Mouse (Mus musculus): Measurements from ENCODE around the gene Dzip3.

Gene Dzip3

GRCm38 (mm10) chr16:48993559-48994342 lies at the start of gene Dzip3, which contains the start of gene Cip2a:
Gene Dzip3, minus strand, starts transcription at chr16:48994165.
Gene Cip2a, plus strand, starts transcription at chr16:48994185.
- DNase-seq (ENCODE audit: extremely low spot score, low spot score), result peak; percentile 95

- DNase-seq (ENCODE audit: extremely low spot score, low spot score), result no peak
These were observed 46.7 kb upstream of the Dzip3 start for GRCm38 (mm10) chr16:49040554-49041221.

GRCm38 (mm10) chr16:49037771-49038170 lies 43.8 kb upstream of the Dzip3 start:
- DNase-seq (ENCODE audit: extremely low spot score, low spot score), result no peak

- DNase-seq (ENCODE audit: extremely low spot score, low spot score), result no peak
These were observed 41.9 kb upstream of the Dzip3 start for GRCm38 (mm10) chr16:49035852-49036251.

DNA sequence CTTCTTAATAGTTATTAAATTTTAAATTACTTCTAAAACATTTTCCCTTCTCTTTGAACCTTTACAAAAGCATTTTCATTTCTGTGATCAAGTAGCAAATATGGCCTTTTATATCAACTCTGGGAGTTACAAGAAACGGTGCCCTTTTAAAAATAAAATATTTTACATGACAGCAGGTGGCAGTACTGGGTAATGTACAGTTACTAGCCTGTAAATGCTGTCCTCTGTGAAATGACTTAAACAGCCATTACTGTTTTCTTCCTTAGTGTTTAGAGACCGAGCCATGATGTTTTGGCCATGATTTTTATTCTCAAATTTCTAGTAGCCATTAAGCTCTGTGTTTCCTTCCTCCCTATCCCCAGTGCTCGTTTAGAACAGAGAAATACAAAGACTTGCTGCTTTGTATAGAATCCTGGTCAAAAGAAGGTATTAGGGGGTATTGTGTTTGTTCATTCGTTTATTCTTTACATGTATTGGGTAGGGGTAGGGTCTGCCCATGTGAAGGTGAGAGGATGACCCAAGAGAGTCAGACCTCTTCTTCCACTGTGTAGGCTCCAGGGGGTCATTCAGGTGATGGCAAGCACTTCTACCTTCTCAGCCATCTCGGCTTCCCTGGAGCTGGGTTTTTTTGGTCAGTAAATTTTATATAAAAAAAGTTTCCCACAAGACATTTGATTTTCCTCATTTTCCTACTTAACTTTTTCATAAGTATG lies 22.8 kb upstream of the Dzip3 start:
- no peak for DNase-seq (ENCODE audit: extremely low spot score, low spot score)

- DNase-seq (ENCODE audit: extremely low spot score, low spot score), result no peak
These were observed 10.2 kb upstream of the Dzip3 start for GRCm38 (mm10) chr16:49004151-49004550.

DNA sequence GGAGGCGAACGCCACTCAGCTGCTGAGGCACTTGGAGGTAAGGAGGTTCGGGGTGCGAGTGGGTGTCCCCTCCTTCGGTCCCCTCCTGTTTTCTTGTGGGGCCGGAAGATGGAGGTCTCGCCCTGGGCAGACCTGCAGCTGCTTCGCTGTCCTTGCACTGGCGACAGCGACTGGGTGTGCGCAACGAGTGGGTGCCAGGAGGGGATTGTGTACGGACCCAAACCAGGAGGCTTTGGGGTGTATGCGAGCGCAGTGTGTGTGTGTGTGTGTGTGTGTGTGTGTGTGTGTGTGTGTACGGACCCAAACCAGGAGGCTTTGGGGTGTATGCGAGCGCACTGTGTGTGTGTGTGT lies 353 bp upstream of the Dzip3 start:
- no peak for DNase-seq (ENCODE audit: extremely low spot score, low spot score)

DNA sequence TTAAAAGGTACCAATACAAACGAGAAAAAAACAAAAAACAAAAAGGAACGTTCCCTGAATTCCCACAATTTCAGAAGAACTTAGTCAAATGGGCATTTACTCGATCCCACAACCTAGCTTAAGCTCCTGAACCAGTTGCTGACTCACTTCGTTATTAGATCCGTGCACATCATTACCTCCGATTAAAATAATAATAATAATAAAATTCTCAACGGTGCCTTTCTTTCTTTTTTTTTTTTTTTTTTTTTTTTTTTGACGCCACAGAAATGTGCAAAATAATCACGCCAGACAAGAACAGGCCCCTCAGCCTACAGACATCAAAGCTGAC lies 770 bp downstream of the Dzip3 start:
- no peak for DNase-seq (ENCODE audit: extremely low spot score, low spot score)

GRCm38 (mm10) chr16:48992437-48993230 lies 1.3 kb downstream of the Dzip3 start:
- DNase-seq (ENCODE audit: extremely low spot score, low spot score), result no peak

DNA sequence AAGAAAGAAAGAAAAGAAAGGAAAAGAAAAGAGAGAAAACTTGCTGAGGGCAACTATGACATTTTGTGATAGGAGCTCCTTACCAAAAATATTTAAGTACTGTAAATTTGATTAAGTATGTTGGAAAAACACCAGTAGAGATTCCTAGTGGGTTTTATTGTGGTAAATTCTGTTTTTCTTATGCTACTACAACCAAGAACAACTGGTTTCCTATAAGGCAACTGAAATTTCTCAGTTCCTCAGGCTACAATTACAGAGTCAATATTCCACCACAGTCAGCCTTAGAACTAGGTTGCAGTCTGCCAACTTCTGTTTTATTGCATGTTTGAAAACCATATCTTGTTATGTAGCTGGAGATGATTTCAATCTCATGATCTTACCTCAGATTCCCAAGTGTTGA lies 4.3 kb downstream of the Dzip3 start:
- no peak for DNase-seq (ENCODE audit: extremely low spot score, low spot score)

DNA sequence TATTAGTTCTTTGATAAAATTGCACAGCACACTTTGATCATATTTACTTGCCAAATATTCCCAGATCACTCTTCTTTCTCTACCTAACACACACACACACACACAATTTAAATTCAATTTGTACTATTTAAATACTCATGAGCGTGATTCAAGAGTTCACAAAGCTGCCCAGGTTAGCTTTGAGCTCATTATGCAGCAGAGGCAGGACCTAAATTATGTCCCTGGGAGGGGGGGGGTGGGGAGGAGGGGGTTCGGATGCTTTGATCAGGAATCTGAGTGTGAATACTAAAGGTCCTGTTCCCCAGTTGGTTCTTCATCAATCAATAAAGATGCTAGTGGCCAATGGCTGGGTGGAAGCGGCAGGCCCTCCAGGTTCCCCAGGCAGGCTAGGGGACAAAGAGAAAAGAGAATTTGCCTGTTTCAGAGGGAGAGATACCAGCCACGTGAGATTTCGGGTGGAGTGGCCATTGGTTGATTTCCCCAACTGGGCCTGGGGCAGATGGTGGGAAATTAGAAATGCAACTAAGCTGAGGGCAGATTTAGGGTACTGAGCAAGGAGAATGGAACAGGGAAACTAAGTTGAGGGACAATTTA lies 8.8 kb downstream of the Dzip3 start:
- DNase-seq (ENCODE audit: extremely low spot score, low spot score), result no peak

GRCm38 (mm10) chr16:48979965-48980364 lies 14.0 kb downstream of the Dzip3 start:
- DNase-seq (ENCODE audit: extremely low spot score, low spot score), result no peak

GRCm38 (mm10) chr16:48973548-48973947 lies 20.4 kb downstream of the Dzip3 start:
- no peak for DNase-seq (ENCODE audit: extremely low spot score, low spot score)

GRCm38 (mm10) chr16:48972996-48973395 lies 21.0 kb downstream of the Dzip3 start:
- no peak for DNase-seq (ENCODE audit: extremely low spot score, low spot score)

- no peak for DNase-seq (ENCODE audit: extremely low spot score, low spot score)
These were observed 52.2 kb downstream of the Dzip3 start for GRCm38 (mm10) chr16:48941805-48942204.

GRCm38 (mm10) chr16:48923724-48924123 lies 70.2 kb downstream of the Dzip3 start:
- no peak for DNase-seq (ENCODE audit: extremely low spot score, low spot score)

DNA sequence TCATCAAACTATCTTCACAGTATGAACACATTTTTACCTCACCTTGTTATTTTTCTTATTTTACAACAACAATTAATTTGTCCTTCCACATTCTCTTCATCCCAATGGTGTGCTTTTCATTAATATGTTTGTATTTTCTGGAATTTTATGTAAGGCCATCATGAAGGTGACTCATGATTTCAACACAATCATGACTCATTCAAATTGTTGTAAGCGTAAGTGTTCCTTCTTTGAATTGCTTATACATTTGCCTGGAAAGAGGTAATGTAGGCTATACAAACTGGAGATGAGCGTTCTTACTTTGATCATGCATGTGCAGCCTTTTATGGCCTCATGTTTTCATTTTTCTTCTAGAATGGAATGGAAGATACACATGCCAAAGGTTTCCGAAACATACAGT lies 80.8 kb downstream of the Dzip3 start:
- DNase-seq (ENCODE audit: extremely low spot score, low spot score), result no peak

- DNase-seq (ENCODE audit: extremely low spot score, low spot score), result no peak
These were observed 82.8 kb downstream of the Dzip3 start for GRCm38 (mm10) chr16:48911184-48911583.

DNA sequence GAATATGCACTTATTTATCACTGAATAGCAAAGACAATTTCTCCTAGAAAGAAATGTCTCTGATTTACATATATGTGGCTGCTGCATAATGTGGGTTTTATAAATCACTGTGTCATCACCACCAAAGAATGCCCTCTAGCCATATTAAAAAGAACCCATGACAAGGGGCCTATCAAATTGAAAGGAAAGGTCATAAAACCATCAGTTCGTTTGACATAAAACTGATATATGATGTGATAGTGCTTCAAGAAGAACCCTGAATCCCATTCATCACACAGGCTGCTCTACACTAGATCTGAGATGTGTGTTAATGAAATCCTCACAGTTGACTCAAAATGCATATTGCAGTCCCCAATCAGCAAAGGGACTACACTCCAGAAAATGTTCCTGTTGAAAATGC lies 94.1 kb downstream of the Dzip3 start:
- DNase-seq (ENCODE audit: extremely low spot score, low spot score), result no peak

GRCm38 (mm10) chr16:48890733-48891132 lies 103.2 kb downstream of the Dzip3 start:
- DNase-seq (ENCODE audit: extremely low spot score, low spot score), result no peak
